Mouse (Mus musculus): Measurements from ENCODE around the gene March9.

- no peak for TF ChIP-seq POLR2A (IDR thresholded peaks at IDR 0.05; ENCODE audit: low read depth, low read length)
- TF ChIP-seq CTCF (IDR thresholded peaks at IDR 0.05; ENCODE audit: extremely low read depth, insufficient read depth, insufficient read length, insufficient replicate concordance), result no peak
Measured at GRCm38 (mm10) chr10:127085633-127086032, 25.6 kb upstream of the March9 start.

Measured in spleen, adult 2 months (tissue).